Mouse (Mus musculus) telencephalon, adult 2 months (tissue): ENCODE data around the gene Cntln.

Experiments used
- DNase-seq: peaks from one replicate; pipeline ENCODE4 v3.0.0-alpha.2; 2011; ENCODE audit warnings: low read depth, low spot score

Cntln gene

DNA sequence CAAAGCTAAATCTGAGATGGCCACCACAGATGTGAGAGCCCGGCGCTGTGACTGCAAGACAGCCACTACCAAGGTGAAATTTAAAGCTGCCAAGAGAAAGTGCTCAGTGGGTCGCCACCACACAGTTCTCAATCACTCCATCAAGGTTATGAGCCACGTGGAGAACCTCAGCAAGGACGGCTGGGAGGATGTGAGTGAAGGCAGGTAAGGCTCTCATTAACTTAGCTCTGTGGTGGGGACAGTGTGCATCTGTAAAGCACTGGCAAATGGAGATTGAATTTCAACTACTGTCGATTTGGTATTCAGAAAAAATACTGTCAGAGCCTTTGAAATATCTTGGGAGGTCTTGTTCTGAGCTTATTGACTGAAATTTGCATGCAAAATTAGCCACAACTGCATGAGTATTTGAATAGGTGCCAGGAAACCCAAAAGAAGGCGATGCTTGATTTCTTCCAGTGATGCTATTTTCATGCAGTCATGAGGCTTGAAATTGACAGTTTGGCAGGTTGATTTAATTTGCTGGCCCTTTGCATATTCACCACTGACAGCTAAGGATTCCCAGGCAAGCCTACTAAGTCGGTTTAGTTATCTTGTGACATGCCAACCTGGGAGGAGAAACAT lies 165.9 kb downstream of the Cntln start:
- DNase-seq = no peak

DNA sequence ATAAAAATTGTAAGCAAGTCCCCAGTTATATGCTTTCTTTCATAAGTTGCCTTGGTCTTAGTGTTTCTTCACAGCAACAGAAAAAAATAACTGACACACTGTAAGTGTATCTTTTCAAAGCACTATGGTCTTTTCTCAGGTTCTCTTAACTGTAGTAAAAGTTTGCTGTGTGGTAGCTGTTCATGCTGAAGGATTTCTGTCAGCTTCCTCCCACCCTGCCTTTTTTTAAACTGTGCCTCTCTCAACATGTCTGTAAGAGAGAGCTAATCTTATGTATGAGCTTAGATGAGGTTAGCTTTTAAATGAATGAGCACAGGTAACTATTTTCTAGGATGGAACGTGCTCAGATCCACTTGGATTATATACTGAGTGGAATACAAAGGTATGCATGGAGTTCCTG lies 170.5 kb downstream of the Cntln start:
- DNase-seq = no peak

DNA sequence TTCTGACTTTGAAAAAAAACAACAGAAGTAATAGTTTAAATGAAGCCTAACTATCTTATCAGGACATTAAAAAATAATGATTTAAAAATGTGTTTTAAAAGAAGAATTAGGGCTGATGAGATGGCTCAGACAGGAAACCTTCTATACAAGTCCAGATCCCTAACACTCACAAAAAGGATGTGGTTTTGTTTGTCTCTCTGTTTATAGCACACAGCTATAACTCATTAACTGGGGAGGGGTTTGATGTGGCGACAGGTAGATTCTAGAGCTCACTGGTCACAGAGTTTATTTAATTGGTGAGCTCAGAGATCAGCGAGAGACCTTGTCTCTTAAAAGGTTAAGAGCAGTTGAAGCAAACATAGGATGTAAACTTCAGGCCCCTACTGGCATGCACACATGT lies 175.5 kb downstream of the Cntln start:
- no peak for DNase-seq

DNA sequence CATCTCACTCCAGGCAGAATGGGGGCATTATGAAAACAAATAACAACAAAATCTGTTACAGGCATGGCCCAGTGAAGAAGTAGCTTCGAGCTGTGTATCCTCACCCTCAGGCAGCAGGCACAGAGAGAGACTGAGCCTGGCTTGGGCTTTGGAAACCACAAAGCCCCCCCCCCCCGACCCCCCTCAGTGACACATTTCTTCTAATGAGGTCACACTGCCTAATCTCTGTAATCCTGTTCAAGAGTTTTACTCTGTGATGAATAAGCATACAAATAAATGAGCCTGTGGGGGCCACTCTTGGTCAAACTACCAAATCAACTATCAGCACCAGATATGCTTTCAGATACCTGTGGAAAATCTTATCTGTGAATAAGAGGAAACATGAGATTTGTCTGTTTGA lies 177.6 kb downstream of the Cntln start:
- no peak for DNase-seq

DNA sequence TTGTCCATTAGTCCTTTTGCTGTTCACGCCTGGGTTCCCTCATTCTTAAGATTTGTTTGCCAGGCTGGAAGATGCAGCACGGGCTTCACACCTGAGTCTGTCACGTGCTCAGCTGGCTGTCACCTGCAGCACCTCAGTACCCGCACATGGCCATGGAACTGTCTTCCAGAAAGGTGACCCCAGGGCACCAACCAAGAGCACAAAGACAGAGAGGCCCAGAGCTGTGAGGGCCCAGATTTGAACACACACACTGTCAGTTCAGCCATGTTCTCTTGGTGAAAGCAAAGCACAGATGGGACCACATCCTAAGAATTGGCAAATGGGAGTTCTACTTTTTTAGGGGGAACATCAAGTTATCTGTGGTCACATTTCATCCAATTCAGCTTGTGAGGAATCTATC lies 211.9 kb downstream of the Cntln start:
- no peak for DNase-seq

DNA sequence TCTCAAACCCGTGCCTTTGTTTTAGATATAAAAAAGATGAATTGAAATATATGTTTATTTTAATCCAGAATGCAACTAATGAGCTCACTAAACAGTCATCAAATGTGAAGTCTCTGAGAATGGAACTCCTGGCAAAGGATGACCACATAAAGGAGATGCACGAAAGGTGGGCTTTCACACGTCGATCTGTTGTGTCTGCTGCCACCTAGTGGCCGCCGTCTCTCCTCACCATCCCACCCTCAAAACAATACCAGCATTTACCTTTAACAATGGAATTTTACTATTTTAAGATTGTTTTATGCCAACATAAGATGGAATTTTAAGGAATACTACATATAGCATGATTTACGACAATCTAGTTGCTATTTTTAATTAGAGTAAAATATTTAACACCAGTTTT lies 212.6 kb downstream of the Cntln start:
- peak; percentile 4 for DNase-seq

DNA sequence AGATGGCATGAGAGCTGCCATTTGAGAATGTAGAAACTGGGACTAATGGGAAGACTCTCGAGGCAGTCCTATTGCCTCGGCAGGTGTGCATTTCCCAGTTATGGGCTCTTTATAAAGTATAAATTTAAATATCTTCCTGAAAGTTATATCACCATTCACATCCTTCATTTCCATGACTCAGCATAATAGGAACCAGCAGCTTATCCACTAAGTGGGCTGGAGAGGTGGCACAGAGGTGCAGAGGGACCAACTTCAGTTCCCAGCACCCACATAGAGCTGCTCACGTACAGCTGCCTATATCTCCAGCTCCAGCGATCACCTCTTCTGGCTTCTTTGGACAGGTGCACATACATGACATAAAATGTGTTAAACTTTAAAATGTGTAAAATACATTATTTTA lies 218.1 kb downstream of the Cntln start:
- no peak for DNase-seq

DNA sequence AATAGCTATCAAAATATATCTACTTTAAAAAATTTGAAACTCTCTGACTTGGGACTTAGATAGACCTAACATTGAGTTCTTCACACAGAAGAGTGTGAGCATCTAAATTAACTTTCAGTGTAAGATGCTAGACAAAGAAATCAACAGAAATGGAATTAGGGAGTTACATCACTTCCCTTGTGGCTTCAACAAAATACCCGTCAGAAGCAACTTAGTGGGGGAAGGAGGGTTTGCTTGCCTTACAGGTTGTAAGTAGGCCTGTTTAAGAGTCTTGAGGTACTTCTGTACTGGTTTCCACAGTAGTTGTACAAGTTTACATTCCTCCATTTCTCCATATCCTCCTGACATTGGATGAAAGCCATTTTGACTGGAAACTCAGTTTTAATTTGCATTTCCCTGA lies 222.3 kb downstream of the Cntln start:
- no peak for DNase-seq

DNA sequence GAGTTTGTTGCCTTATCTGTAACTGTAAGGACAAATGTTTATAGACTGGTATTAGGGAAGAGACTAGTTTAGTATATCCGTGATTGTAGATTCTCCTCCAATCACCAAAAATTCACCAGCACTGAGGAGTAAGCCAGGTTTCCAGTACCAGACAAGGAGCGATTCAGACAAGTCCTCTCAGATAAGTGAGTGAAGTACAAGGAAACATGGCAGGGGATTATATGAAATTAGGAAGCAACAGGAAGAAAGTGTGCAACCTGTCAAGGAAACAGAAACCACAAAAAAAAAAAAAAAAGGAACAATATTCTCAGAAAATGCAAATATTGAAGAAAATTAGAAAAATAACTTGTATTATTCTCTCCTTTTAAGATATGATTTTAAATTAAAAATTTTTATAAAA lies 222.9 kb downstream of the Cntln start:
- DNase-seq = no peak

DNA sequence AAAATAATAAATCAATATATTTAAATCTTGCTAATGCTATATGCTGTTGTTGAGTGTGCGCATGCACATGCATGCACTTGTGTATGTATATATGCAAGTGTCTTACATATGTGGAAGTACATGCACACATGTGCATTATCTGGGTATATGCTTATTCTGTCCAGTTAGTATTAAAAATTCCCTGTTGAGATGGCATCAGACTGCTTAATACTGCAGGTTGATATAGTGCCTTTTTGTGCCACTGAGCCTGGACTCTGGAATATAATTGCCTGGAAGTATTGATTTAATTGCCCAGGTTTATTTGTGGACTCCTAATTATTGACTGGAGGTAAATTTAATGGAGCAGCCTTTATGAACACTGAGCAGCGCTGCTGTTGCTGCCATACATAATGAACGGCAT lies 236.2 kb downstream of the Cntln start:
- DNase-seq = no peak

DNA sequence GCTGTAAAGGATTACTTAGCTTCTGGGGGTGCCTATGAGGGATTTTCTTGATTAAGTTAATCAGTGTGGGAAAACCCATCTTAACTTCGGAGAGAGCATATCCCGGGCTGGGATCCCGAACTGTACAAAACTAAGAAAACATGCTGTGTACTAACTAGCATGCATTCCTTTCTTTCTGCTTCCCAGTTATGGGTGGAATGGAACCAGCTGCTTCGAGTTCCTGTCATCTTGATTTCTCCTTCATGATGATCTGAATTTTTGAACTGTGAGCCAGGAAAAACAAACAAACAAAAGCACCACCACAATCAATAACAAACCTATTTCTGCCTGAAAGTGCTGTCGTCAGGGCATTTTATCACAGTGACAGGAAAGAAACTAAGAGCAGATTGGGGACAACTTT lies 265.6 kb downstream of the Cntln start:
- DNase-seq = no peak

DNA sequence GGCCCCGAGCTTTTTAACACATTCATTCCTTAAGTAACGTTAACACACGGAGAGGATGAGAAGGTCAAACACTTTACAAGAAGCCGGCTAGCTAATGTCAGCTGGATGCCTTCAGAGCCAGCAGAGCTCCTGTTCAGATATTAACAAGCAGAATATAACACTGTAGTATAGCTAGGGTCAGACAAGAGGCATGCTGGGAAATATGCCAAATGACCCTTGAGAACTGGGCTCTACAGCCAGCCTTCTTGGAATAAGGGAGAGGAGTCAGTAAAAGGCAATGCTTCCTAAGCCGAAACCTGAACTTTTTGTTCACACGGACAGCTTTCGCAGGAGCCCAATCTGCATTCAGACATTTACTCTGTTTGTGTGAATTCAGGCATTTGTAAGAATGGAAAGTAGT lies 267.8 kb downstream of the Cntln start:
- no peak for DNase-seq

DNA sequence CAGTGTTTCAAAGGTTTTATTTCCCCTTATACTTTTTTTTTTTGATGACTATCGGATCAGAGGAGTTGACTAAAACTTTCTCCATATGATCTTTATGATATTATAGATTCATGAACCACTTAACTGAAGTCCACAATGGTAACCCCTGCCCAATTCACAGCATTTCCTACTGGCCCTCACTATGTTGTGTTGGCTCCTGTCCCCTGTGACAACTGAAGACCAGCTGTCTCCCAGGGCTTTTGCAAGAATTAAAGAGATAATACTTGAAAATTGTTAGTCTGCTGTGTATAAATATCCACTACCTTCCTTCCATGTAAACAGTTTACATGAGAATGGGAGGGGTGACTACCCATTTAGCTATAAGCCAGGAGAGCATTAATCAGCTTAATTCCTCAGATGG lies 270.3 kb downstream of the Cntln start:
- no peak for DNase-seq

DNA sequence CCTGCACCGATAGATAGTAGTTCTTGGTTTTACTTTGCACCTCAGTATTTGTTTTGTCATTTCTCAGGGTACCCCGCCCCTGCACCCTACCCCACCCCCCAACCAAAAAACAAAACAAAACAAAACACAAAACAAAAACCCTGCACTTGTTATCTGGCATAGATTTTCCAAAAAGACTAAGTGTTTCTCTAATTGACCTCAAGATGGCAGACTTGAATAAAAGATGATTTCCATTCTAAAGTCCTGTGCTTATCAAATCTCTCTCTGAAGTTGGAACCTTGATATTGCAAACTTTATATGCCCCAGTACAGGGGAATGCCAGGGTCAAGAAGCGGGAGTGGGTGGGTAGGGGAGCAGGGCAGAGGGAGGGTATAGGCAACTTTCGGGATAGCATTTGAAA lies 277.0 kb downstream of the Cntln start:
- DNase-seq = peak; percentile 26

DNA sequence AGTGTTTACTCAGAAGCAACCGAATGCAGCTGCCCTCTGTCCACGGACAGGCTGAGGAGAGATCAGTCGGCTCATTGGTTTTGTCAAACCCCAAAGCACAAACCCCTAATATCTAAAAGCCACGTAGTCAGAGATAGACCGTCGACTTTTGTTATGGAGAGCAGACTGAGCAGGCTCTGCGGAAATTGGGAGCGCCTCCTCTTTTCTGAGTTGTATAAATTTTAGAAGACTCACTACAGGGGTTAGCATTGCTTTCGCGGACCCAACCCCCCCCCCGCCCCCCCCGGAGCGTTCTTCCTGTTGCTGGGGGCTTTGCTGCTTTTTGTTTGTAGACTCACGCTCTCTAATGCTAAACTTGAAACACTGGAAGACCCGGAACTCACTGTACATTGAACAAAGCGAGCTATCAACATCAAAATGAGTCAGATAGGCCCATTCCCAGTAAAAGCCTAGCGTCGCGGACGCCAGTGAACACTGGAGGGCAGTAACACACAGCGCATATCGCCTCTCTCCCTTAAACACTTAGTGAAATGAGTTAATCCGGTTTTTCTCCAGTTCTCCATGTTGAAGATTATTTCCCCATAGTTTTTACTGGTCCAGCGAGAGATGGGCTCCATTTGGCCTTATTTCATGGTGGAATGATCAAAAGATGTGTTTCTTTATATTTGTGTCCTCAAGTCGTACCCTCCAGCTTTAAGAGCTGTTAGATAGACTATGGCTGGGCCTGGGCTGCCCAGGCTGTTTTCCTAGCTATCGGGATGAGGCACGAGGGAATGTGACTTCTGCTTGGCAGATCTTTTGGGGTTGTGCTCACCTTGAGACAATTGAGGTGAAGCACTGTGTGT lies 278.6 kb downstream of the Cntln start:
- DNase-seq = peak; percentile 57

DNA sequence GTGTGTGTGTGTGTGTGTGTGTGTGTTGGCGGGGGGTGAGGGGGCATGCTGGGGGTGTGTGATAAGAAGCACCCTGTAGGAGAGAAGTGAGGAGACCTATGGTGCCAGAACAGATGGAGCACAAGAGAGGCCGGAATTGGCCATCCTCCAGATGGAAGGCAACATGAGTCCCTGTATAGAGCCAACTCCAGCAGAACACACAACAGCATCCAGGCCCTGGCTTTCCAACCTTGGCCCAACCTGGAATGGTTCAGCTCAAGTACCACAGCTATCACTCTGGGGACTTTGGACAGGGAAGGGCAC lies 279.2 kb downstream of the Cntln start:
- DNase-seq = no peak

DNA sequence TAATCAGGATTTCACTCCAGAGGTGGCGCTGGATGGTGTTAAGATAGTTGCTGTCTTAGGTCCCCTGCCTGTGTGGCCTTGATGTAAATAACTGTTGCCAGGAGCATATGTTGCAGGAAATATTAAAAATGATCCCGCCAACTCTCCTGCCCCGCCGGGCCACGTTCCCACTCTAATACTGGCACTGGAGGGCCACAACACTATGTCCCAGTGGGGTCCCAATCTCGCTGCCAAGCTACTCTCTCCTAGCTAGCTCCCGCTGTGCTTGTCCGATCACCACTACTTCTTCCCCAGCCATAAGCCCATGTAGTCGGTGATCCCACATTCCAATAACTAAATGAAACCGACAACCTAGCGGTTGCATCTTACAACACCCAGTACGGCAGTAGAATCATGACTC lies 283.9 kb downstream of the Cntln start:
- DNase-seq = no peak

DNA sequence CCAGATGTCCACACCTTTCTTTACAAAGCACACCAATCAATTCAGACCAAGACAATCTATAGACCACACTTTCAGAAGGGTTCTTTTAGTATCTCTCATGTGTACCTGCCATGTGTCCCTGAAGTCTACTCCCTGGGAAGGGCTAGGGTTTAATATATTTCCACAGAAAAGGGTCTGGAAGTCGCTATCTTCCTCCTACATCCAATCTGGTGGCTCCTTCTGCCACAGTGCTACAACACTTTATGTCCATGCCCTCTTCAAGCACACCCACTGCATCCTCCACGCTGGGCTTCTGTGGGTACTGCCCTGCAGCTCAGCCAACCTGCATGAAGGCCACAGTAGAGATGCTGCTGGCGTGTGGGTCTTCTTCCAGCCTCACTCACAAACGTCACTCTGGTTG lies 291.4 kb downstream of the Cntln start:
- DNase-seq = peak; percentile 66

DNA sequence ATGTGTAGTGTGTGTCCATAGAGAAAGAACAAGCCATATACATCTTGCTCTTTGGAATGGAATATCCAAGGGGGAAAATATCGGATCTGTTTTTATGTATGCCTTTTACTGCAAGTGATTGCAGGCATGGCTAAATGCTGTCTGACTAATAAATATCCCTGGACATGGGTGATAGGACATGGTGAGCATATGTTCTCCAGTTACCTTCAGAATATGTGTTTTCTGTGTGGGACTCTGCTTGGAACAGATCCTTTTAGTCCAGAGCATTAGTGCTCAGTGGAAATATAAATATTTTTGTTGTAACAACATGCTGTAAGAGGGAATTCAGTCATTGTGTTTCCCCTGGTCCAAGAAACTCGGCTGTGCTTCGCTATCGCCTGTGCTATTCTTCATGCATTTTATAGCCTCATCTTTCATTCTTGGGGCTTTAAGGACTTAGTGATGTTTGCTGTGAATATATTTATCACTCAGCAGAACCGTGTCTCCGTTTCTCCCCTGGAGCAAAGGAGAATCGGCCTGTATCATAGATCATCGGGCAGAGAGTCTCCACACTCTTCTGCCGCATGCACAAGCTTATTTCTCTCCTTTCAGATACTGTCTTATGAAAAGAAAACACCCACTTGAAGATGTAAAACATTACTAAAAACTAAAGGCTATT lies 294.4 kb downstream of the Cntln start:
- DNase-seq = no peak
